Mouse (Mus musculus) regulatory T cell (primary cell): ENCODE results near the gene Prkcz.

Experiments used
- in situ Hi-C: fragments of 300-600 bp; cut with MboI, MseI; formaldehyde crosslinking; loops from one replicate; pipeline ENCODE4 v1.15.1; 2025; ENCODE audit warnings: high pct_unique_total_duplicates

The Prkcz gene

GRCm38 (mm10) chr4:155221599-155222551, 139.3 kb downstream of the Prkcz start:
- in situ Hi-C loops: no loop called here

- in situ Hi-C loops: no loop called here
Observed at GRCm38 (mm10) chr4:155221106-155221505, 140.1 kb downstream of the Prkcz start.

- in situ Hi-C loops: no loop called here
Observed at GRCm38 (mm10) chr4:155220213-155221100, 140.7 kb downstream of the Prkcz start.

GRCm38 (mm10) chr4:155219271-155220212, 141.6 kb downstream of the Prkcz start:
- in situ Hi-C loops: no loop called here

GRCm38 (mm10) chr4:155218104-155218732, 142.9 kb downstream of the Prkcz start:
- in situ Hi-C loops: no loop called here

- in situ Hi-C loops: no loop called here
Observed at GRCm38 (mm10) chr4:155217241-155218103, 143.7 kb downstream of the Prkcz start.

GRCm38 (mm10) chr4:155215773-155216630, 145.2 kb downstream of the Prkcz start:
- in situ Hi-C loops: no loop called here

GRCm38 (mm10) chr4:155215203-155215602, 146.0 kb downstream of the Prkcz start:
- in situ Hi-C loops: no loop called here

GRCm38 (mm10) chr4:155214793-155215192, 146.4 kb downstream of the Prkcz start:
- in situ Hi-C loops: no loop called here

- in situ Hi-C loops: no loop called here
Observed at GRCm38 (mm10) chr4:155214188-155214587, 147.0 kb downstream of the Prkcz start.

- in situ Hi-C loops: no loop called here
Observed at GRCm38 (mm10) chr4:155213752-155214054, 147.5 kb downstream of the Prkcz start.

GRCm38 (mm10) chr4:155213052-155213751, 148.0 kb downstream of the Prkcz start:
- in situ Hi-C loops: no loop called here
